Mouse (Mus musculus): Measurements from ENCODE around the gene Gdf1. TPM values are rescaled to one million over a fixed set of nuclear protein-coding genes. Genes with fewer than 3 reads are reported as not detected.
A peak's percentile ranks its signal among the peaks of the same experiment; 100 is the strongest.

Gdf1 gene
- polyA plus RNA-seq, 1 experiment = 21.0 TPM

- Histone ChIP-seq H3K27ac (ENCODE audit: insufficient read depth, low read length) (no peak overlapping the region), H3K4me3 (replicated peaks; ENCODE audit: insufficient read depth, low read depth, low read length) (peak overlapping the region; percentile 13), H3K27me3 (ENCODE audit: control insufficient read depth, insufficient read depth, low read length) (no peaks in the 10 kb centered on the region), H3K4me1 (ENCODE audit: control insufficient read depth, insufficient read depth, low read length) (peaks cover 10% of the 10 kb centered on the region; the same call in 1 of the 2 replicates)
- WGBS = 26% methylated on average over 41 of the region's 41 CpGs
- TF ChIP-seq CTCF (IDR thresholded peaks at IDR 0.05; ENCODE audit: borderline replicate concordance, insufficient read depth, low read depth, low read length) (peak; percentile 74), POLR2A (IDR thresholded peaks at IDR 0.05; ENCODE audit: borderline replicate concordance, insufficient read depth, low read length) (no peak)
- peak; percentile 84 to 88 for DNase-seq
Measured at GRCm38 (mm10) chr8:70332070-70332877, 2.7 kb downstream of the Gdf1 start.

- no peaks in the 10 kb centered on the region for H3K27me3 ChIP-seq (ENCODE audit: control insufficient read depth, insufficient read depth, low read length)
- DNase-seq = no peak
- H3K4me3 ChIP-seq (replicated peaks; ENCODE audit: insufficient read depth, low read depth, low read length) = no peak overlapping the region
- H3K27ac ChIP-seq (ENCODE audit: insufficient read depth, low read length) = no peak overlapping the region
- 91% methylated on average over 6 of the region's 6 CpGs for WGBS
- no peak for TF ChIP-seq POLR2A (IDR thresholded peaks at IDR 0.05; ENCODE audit: borderline replicate concordance, insufficient read depth, low read length)
- H3K4me1 ChIP-seq (ENCODE audit: control insufficient read depth, insufficient read depth, low read length) = peaks cover 10% of the 10 kb centered on the region; the same call in 1 of the 2 replicates
Measured at GRCm38 (mm10) chr8:70332878-70333202, 3.2 kb downstream of the Gdf1 start.

DNA sequence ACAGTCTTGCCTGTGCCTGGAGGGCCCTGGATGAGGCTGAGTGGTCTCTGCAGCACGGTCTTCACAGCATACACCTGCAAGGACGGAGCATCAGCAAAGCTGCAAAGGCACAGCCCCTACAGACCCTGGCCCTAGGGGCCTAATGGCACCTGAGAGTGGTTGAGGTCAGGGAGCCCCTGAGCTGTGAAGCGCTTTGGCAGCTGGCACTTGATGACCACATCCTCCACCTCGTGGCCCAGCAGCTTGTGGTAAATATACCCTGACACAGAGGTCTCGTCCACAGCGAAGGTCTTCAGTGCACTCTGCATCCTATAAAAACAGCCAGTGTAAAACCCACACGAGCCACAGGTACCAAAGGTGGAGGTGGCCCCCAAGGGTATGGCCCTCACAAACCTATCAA, 9.3 kb downstream of the Gdf1 start:
- TF ChIP-seq CTCF (IDR thresholded peaks at IDR 0.05; ENCODE audit: borderline replicate concordance, insufficient read depth, low read depth, low read length) (no peak), POLR2A (IDR thresholded peaks at IDR 0.05; ENCODE audit: borderline replicate concordance, insufficient read depth, low read length) (no peak)
- peaks cover 40% of the 10 kb centered on the region for H3K4me1 ChIP-seq (ENCODE audit: control insufficient read depth, insufficient read depth, low read length)
- no peak overlapping the region for H3K4me3 ChIP-seq (replicated peaks; ENCODE audit: insufficient read depth, low read depth, low read length)
- no peaks in the 10 kb centered on the region for H3K27me3 ChIP-seq (ENCODE audit: control insufficient read depth, insufficient read depth, low read length)
- no peak for DNase-seq
- H3K27ac ChIP-seq (ENCODE audit: insufficient read depth, low read length) = no peak overlapping the region
- 89% methylated on average over 7 of the region's 7 CpGs for WGBS

GRCm38 (mm10) chr8:70340659-70341058, 11.0 kb downstream of the Gdf1 start:
- TF ChIP-seq CTCF (IDR thresholded peaks at IDR 0.05; ENCODE audit: borderline replicate concordance, insufficient read depth, low read depth, low read length) (no peak), POLR2A (IDR thresholded peaks at IDR 0.05; ENCODE audit: borderline replicate concordance, insufficient read depth, low read length) (no peak)

GRCm38 (mm10) chr8:70342007-70342406, 12.4 kb downstream of the Gdf1 start:
- WGBS = 15% methylated on average over 14 of the region's 14 CpGs
- peak; percentile 75 to 88 for DNase-seq
- no peak overlapping the region for H3K4me3 ChIP-seq (replicated peaks; ENCODE audit: insufficient read depth, low read depth, low read length)
- TF ChIP-seq POLR2A (IDR thresholded peaks at IDR 0.05; ENCODE audit: borderline replicate concordance, insufficient read depth, low read length) = no peak
- TF ChIP-seq CTCF (IDR thresholded peaks at IDR 0.05; ENCODE audit: borderline replicate concordance, insufficient read depth, low read depth, low read length) = no peak
- peaks cover 58% of the 10 kb centered on the region for H3K4me1 ChIP-seq (ENCODE audit: control insufficient read depth, insufficient read depth, low read length)
- no peaks in the 10 kb centered on the region for H3K27me3 ChIP-seq (ENCODE audit: control insufficient read depth, insufficient read depth, low read length)
- H3K27ac ChIP-seq (ENCODE audit: insufficient read depth, low read length) = peak overlapping the region; percentile 76

More at GRCm38 (mm10) chr8:70340659-70341058, 11.0 kb downstream of the Gdf1 start:
- Histone ChIP-seq H3K4me1 (ENCODE audit: control insufficient read depth, insufficient read depth, low read length) (peaks cover 47% of the 10 kb centered on the region), H3K27ac (ENCODE audit: insufficient read depth, low read length) (peak overlapping the region; percentile 76), H3K4me3 (replicated peaks; ENCODE audit: insufficient read depth, low read depth, low read length) (no peak overlapping the region), H3K27me3 (ENCODE audit: control insufficient read depth, insufficient read depth, low read length) (no peaks in the 10 kb centered on the region)
- 14% methylated on average over 7 of the region's 7 CpGs for WGBS
- peak; percentile 63 to 73 for DNase-seq

DNA sequence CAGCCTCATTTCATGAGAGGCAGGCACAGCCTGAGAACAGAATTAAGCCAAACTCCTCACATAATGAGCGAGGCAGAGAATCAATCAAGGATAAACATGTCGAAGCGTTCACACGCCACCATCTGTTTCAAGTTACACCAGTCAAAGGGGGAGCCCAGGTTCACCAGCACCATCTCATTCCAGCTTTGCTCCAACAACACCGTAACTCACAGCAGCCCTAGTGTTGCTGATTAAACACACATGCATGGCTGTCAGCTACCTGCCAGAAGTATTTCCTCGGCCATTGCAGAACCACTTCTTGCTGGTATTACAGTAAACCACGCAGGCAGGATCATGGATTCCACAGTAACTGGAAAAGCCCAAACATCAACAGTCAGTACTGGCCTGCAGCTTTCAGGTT, 13.5 kb downstream of the Gdf1 start:
- WGBS = 31% methylated on average over 7 of the region's 7 CpGs
- DNase-seq = peak in 1 of 2 experiments; percentile 23
- TF ChIP-seq POLR2A (IDR thresholded peaks at IDR 0.05; ENCODE audit: borderline replicate concordance, insufficient read depth, low read length) (no peak), CTCF (IDR thresholded peaks at IDR 0.05; ENCODE audit: borderline replicate concordance, insufficient read depth, low read depth, low read length) (no peak)
- Histone ChIP-seq H3K4me1 (ENCODE audit: control insufficient read depth, insufficient read depth, low read length) (peaks cover 68% of the 10 kb centered on the region), H3K4me3 (replicated peaks; ENCODE audit: insufficient read depth, low read depth, low read length) (no peak overlapping the region), H3K27ac (ENCODE audit: insufficient read depth, low read length) (peak overlapping the region; percentile 76), H3K27me3 (ENCODE audit: control insufficient read depth, insufficient read depth, low read length) (no peaks in the 10 kb centered on the region)

GRCm38 (mm10) chr8:70343696-70344095, 14.1 kb downstream of the Gdf1 start:
- H3K27ac ChIP-seq (ENCODE audit: insufficient read depth, low read length) = no peak overlapping the region
- WGBS = 44% methylated on average over 6 of the region's 6 CpGs
- peak; percentile 79 for TF ChIP-seq CTCF (IDR thresholded peaks at IDR 0.05; ENCODE audit: borderline replicate concordance, insufficient read depth, low read depth, low read length)
- no peak for TF ChIP-seq POLR2A (IDR thresholded peaks at IDR 0.05; ENCODE audit: borderline replicate concordance, insufficient read depth, low read length)
- H3K4me1 ChIP-seq (ENCODE audit: control insufficient read depth, insufficient read depth, low read length) = peaks cover 74% of the 10 kb centered on the region
- H3K4me3 ChIP-seq (replicated peaks; ENCODE audit: insufficient read depth, low read depth, low read length) = no peak overlapping the region
- H3K27me3 ChIP-seq (ENCODE audit: control insufficient read depth, insufficient read depth, low read length) = no peaks in the 10 kb centered on the region
- DNase-seq = peak; percentile 62 to 70

DNA sequence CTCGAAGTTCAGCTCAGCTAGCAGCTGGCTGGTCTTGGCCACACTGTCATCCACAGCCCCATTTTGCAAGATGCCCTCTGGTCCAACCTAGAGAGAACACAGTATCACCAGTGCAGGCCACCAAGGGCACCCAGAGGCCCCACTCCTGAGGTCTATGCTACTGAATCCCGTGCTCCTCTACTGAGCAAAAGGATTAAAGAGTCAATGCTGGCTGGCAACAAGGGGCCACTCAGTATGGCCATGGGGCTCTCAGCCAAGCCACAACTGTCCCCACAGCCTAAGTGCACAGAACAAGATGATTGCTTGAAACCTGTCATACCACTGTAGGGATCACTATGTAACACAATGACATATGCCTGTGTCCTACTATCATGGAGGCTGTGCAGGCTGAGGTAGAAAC, 14.7 kb downstream of the Gdf1 start:
- H3K27me3 ChIP-seq (ENCODE audit: control insufficient read depth, insufficient read depth, low read length) = no peaks in the 10 kb centered on the region
- no peak overlapping the region for H3K4me3 ChIP-seq (replicated peaks; ENCODE audit: insufficient read depth, low read depth, low read length)
- WGBS = 28% methylated on average over 2 of the region's 2 CpGs
- no peak for TF ChIP-seq POLR2A (IDR thresholded peaks at IDR 0.05; ENCODE audit: borderline replicate concordance, insufficient read depth, low read length)
- TF ChIP-seq CTCF (IDR thresholded peaks at IDR 0.05; ENCODE audit: borderline replicate concordance, insufficient read depth, low read depth, low read length) = no peak
- H3K27ac ChIP-seq (ENCODE audit: insufficient read depth, low read length) = no peak overlapping the region
- no peak for DNase-seq
- H3K4me1 ChIP-seq (ENCODE audit: control insufficient read depth, insufficient read depth, low read length) = peaks cover 79% of the 10 kb centered on the region

Measured in cerebellum, adult 2 months (tissue).